ENCODE assay signal across 16 mouse cellular contexts in genomic region chr6:137550181-137550580, GRCm38 (mm10).
A peak's percentile ranks its signal among the peaks of the same experiment; 100 is the strongest.
DNase-seq lines count a peak whose midpoint lies in the region; ATAC-seq lines count a peak whose summit lies in the region.
"Had no signal": no experiment of that assay in that cellular context is flagged by ENCODE, and none has a peak within 500 bp of the region (broad histone marks: within the 10 kb centered on the region; RNA-seq: fewer than 3 reads in every experiment).

No protein-coding gene starts in this region.

- H3K9ac ChIP-seq in limb, embryonic 12.5 days (replicated peaks), result no peak overlapping the region
- no peak overlapping the region for H3K9ac ChIP-seq in stomach, embryonic 14.5 days (replicated peaks; ENCODE audit: low read depth, low read length)
- H3K9ac ChIP-seq: limb, embryonic 13.5 days; lung, embryonic 15.5 days; midbrain, embryonic 12.5 days had no signal

- no peak overlapping the region for H3K27ac ChIP-seq in limb, embryonic 12.5 days
- no peak overlapping the region for H3K27ac ChIP-seq in limb, embryonic 10.5 days
- H3K27ac ChIP-seq in stomach, embryonic 14.5 days (ENCODE audit: low read length), result no peak overlapping the region
- H3K27ac ChIP-seq: gastrocnemius, adult 2 months; limb, embryonic 13.5 days; lung, embryonic 15.5 days; midbrain, embryonic 12.5 days had no signal

- no peak overlapping the region for H3K4me2 ChIP-seq in limb, embryonic 12.5 days
- no peak overlapping the region for H3K4me2 ChIP-seq in stomach, embryonic 14.5 days (replicated peaks; ENCODE audit: low read depth, low read length)
- H3K4me2 ChIP-seq: limb, embryonic 13.5 days; lung, embryonic 15.5 days; midbrain, embryonic 12.5 days had no signal

- no peaks in the 10 kb centered on the region for H3K36me3 ChIP-seq in limb, embryonic 12.5 days
- H3K36me3 ChIP-seq in limb, embryonic 10.5 days, result no peaks in the 10 kb centered on the region
- no peaks in the 10 kb centered on the region for H3K36me3 ChIP-seq in stomach, embryonic 14.5 days (ENCODE audit: control insufficient read depth, insufficient read depth, low read length)
- H3K36me3 ChIP-seq: G1E; limb, embryonic 13.5 days; lung, embryonic 15.5 days; midbrain, embryonic 12.5 days had no signal

- H3K27me3 ChIP-seq in limb, embryonic 12.5 days, result no peaks in the 10 kb centered on the region; the same call in 1 of the 2 replicates
- no peaks in the 10 kb centered on the region for H3K27me3 ChIP-seq in limb, embryonic 10.5 days (ENCODE audit: low read depth, poor library complexity, severe bottlenecking)
- no peaks in the 10 kb centered on the region for H3K27me3 ChIP-seq in stomach, embryonic 14.5 days (ENCODE audit: control insufficient read depth, insufficient read depth, low read length)
- H3K27me3 ChIP-seq: lung, embryonic 15.5 days; midbrain, embryonic 12.5 days had no signal

- H3K4me3 ChIP-seq in limb, embryonic 12.5 days (replicated peaks), result no peak overlapping the region
- H3K4me3 ChIP-seq in limb, embryonic 10.5 days, result no peak overlapping the region
- H3K4me3 ChIP-seq in stomach, embryonic 14.5 days (ENCODE audit: low read depth, low read length), result no peak overlapping the region
- H3K4me3 ChIP-seq: gastrocnemius, adult 2 months; limb, embryonic 13.5 days; lung, embryonic 15.5 days; midbrain, embryonic 12.5 days had no signal

- WGBS in limb, embryonic 12.5 days, result 68% methylated on average over 8 of the region's 8 CpGs
- 82% methylated on average over 8 of the region's 8 CpGs for WGBS in limb, embryonic 10.5 days
- WGBS in stomach, embryonic 14.5 days, result 50% methylated on average over 8 of the region's 8 CpGs

- peak; percentile 60; the same call in 1 of the 2 replicates for ATAC-seq in limb, embryonic 12.5 days (ENCODE audit: insufficient number of reproducible peaks, insufficient read depth, low FRiP score, low TSS enrichment, low read depth)
- peak; percentile 72 for ATAC-seq in stomach, embryonic 14.5 days (ENCODE audit: insufficient number of reproducible peaks, insufficient read depth, low FRiP score, low read depth)
- ATAC-seq in CD4-positive, CD25-positive, alpha-beta regulatory T cell, adult 4 months, result no peak
- ATAC-seq: forebrain, embryonic 14.5 days had no signal

- DNase-seq in limb, embryonic 10.5 days (ENCODE audit: low spot score), result no peak
- DNase-seq in kidney, adult 11 months, result peak; percentile 76
- peak; percentile 59 for DNase-seq in kidney, postnatal 14 days
- DNase-seq in right cerebral cortex, postnatal 4 days, result no peak
- DNase-seq in layer of hippocampus, postnatal 25 days (ENCODE audit: extremely low spot score in 1 of 2, low spot score in 1 of 2), result no peak
- DNase-seq: adrenal gland, postnatal 14 days; cerebellum, postnatal 25 days; gastrocnemius, adult 2 months had no signal

- no peaks in the 10 kb centered on the region for H3K9me3 ChIP-seq in limb, embryonic 12.5 days
- no peaks in the 10 kb centered on the region for H3K9me3 ChIP-seq in limb, embryonic 10.5 days (replicated peaks)
- H3K9me3 ChIP-seq in stomach, embryonic 14.5 days (ENCODE audit: control insufficient read depth, low read depth, low read length), result no peaks in the 10 kb centered on the region
- H3K9me3 ChIP-seq: lung, embryonic 15.5 days; midbrain, embryonic 12.5 days had no signal

- H3K4me1 ChIP-seq in limb, embryonic 12.5 days (replicated peaks), result peaks cover 16% of the 10 kb centered on the region
- H3K4me1 ChIP-seq in limb, embryonic 10.5 days, result peaks cover 3% of the 10 kb centered on the region
- no peaks in the 10 kb centered on the region for H3K4me1 ChIP-seq in stomach, embryonic 14.5 days (ENCODE audit: control insufficient read depth, insufficient read depth, low read length)
- H3K4me1 ChIP-seq: midbrain, embryonic 12.5 days had no signal

Comparison
In these comparisons a context has a peak if more than half of its experiments do, and no peak if none do; other contexts are left out.
1. DNase-seq: peak in kidney, adult 11 months (single experiment) and kidney, postnatal 14 days (single experiment); none in limb, embryonic 10.5 days (single experiment), right cerebral cortex, postnatal 4 days (single experiment) and layer of hippocampus, postnatal 25 days (0 of 2).